Comparison of ENCODE assay signal across 11 mouse cellular contexts in genomic region chr10:26034931-26035330, GRCm38 (mm10). TPM values are rescaled to one million over a fixed set of nuclear protein-coding genes. Genes with fewer than 3 reads are reported as not detected.
A peak's percentile ranks its signal among the peaks of the same experiment; 100 is the strongest.
DNase-seq lines count a peak whose midpoint lies in the region; ATAC-seq and TF ChIP-seq lines count a peak whose summit lies in the region.
"Had no signal": no experiment of that assay in that cellular context is flagged by ENCODE, and none has a peak within 500 bp of the region (broad histone marks: within the 10 kb centered on the region; RNA-seq: fewer than 3 reads in every experiment).

No protein-coding gene starts in this region.

- 65% methylated on average over 5 of the region's 5 CpGs for WGBS in forebrain, embryonic 15.5 days
- 84% methylated on average over 5 of the region's 5 CpGs for WGBS in forebrain, embryonic 12.5 days
- WGBS in neural tube, embryonic 15.5 days = 81% methylated on average over 5 of the region's 5 CpGs

- H3K27ac ChIP-seq in forebrain, embryonic 15.5 days (replicated peaks) = no peak overlapping the region
- H3K27ac ChIP-seq in forebrain, embryonic 12.5 days = no peak overlapping the region
- peak overlapping the region; percentile 39; the same call in 1 of the 2 replicates for H3K27ac ChIP-seq in layer of hippocampus, adult 2 months
- no peak overlapping the region for H3K27ac ChIP-seq in neural tube, embryonic 15.5 days (replicated peaks)
- H3K27ac ChIP-seq: heart, adult 2 months had no signal

- no peak for TF ChIP-seq CTCF in layer of hippocampus, adult 2 months (conservative IDR thresholded peaks at IDR 0.05)

- no peaks in the 10 kb centered on the region for H3K27me3 ChIP-seq in forebrain, embryonic 15.5 days
- no peaks in the 10 kb centered on the region for H3K27me3 ChIP-seq in forebrain, embryonic 12.5 days
- no peaks in the 10 kb centered on the region for H3K27me3 ChIP-seq in neural tube, embryonic 15.5 days (replicated peaks)

- no peaks in the 10 kb centered on the region for H3K4me1 ChIP-seq in forebrain, embryonic 15.5 days
- H3K4me1 ChIP-seq in forebrain, embryonic 12.5 days = no peaks in the 10 kb centered on the region
- no peaks in the 10 kb centered on the region for H3K4me1 ChIP-seq in neural tube, embryonic 15.5 days

- H3K36me3 ChIP-seq in forebrain, embryonic 15.5 days = no peaks in the 10 kb centered on the region
- H3K36me3 ChIP-seq in forebrain, embryonic 12.5 days (replicated peaks) = no peaks in the 10 kb centered on the region
- no peaks in the 10 kb centered on the region for H3K36me3 ChIP-seq in neural tube, embryonic 15.5 days

- intact Hi-C loops in left cerebral cortex, postnatal 36 days (cut with DNase I) = no loop called here

- no peaks in the 10 kb centered on the region for H3K9me3 ChIP-seq in forebrain, embryonic 15.5 days
- no peaks in the 10 kb centered on the region for H3K9me3 ChIP-seq in forebrain, embryonic 12.5 days
- H3K9me3 ChIP-seq in neural tube, embryonic 15.5 days (replicated peaks) = no peaks in the 10 kb centered on the region

- H3K9ac ChIP-seq in forebrain, embryonic 15.5 days (replicated peaks) = no peak overlapping the region
- H3K9ac ChIP-seq in forebrain, embryonic 12.5 days = no peak overlapping the region
- no peak overlapping the region for H3K9ac ChIP-seq in neural tube, embryonic 15.5 days (replicated peaks)

- H3K4me3 ChIP-seq in forebrain, embryonic 15.5 days = no peak overlapping the region
- no peak overlapping the region for H3K4me3 ChIP-seq in forebrain, embryonic 12.5 days (replicated peaks)
- no peak overlapping the region for H3K4me3 ChIP-seq in layer of hippocampus, adult 2 months
- H3K4me3 ChIP-seq in neural tube, embryonic 15.5 days (replicated peaks) = no peak overlapping the region
- H3K4me3 ChIP-seq: heart, adult 2 months had no signal

- no peak overlapping the region for H3K4me2 ChIP-seq in forebrain, embryonic 15.5 days (replicated peaks)
- H3K4me2 ChIP-seq in forebrain, embryonic 12.5 days = no peak overlapping the region
- no peak overlapping the region for H3K4me2 ChIP-seq in neural tube, embryonic 15.5 days

- ATAC-seq in forebrain, embryonic 15.5 days (replicated peaks) = peak; percentile 71
- ATAC-seq in forebrain, embryonic 12.5 days (ENCODE audit: low FRiP score) = no peak
- ATAC-seq in neural tube, embryonic 15.5 days (ENCODE audit: low FRiP score) = no peak

- DNase-seq in brain, adult 2 months (ENCODE audit: low read depth, low spot score) = peak; percentile 88
- peak; percentile 83 to 93 for DNase-seq in layer of hippocampus, adult 2 months (ENCODE audit: low spot score in 2 of 2)
- peak; percentile 81 to 86 for DNase-seq in left cerebral cortex, postnatal 36 days (ENCODE audit: low spot score in 2 of 2)
- no peak for DNase-seq in spleen, adult 18-20 months
- no peak for DNase-seq in spleen, postnatal 36 days (ENCODE audit: low spot score in 2 of 2)
- DNase-seq: thymus, postnatal 14 days had no signal

RNA-seq across cellular contexts. Expression of gene Gm9767, which starts 43.1 kb away (rescaled TPM):
- 0.46 and 1.5 TPM in 2 replicates for polyA plus RNA-seq in forebrain, embryonic 15.5 days (2015; fragmentation: Nextera tagmentation; extraction: Ambion mirVana)
- 0.28 and 0.78 TPM in 2 replicates for polyA plus RNA-seq in forebrain, embryonic 12.5 days (2016; fragmentation: Nextera tagmentation; extraction: Ambion mirVana)
- total RNA-seq in layer of hippocampus, adult 2 months (2021) = under 1 TPM; 0.59 to 0.92 TPM
- total RNA-seq in left cerebral cortex, postnatal 36 days (2021) = 1 to 10 TPM; 1.0 to 1.1 TPM
- 1.4 and 3.0 TPM in 2 replicates for polyA plus RNA-seq in neural tube, embryonic 15.5 days (2015; fragmentation: Nextera tagmentation; extraction: Ambion mirVana)
- total RNA-seq: heart, adult 2 months had no signal
- polyA plus RNA-seq: heart, adult 2 months; large intestine, adult 2 months had no signal

RNA-seq across cellular contexts. Expression of gene Tmem200a, which starts 43.9 kb away (rescaled TPM):
- 20.4 and 22.7 TPM in 2 replicates for polyA plus RNA-seq in forebrain, embryonic 15.5 days (2015; fragmentation: Nextera tagmentation; extraction: Ambion mirVana)
- polyA plus RNA-seq in forebrain, embryonic 12.5 days (2016; fragmentation: Nextera tagmentation; extraction: Ambion mirVana) = 19.5 and 25.5 TPM in 2 replicates
- 10 to 100 TPM; 20.0 to 23.9 TPM for total RNA-seq in layer of hippocampus, adult 2 months (2021)
- total RNA-seq in left cerebral cortex, postnatal 36 days (2021) = 10 to 100 TPM; 16.4 to 19.5 TPM
- 15.5 and 20.1 TPM in 2 replicates for polyA plus RNA-seq in neural tube, embryonic 15.5 days (2015; fragmentation: Nextera tagmentation; extraction: Ambion mirVana)

Comparison
In these comparisons a context has a peak if more than half of its experiments do, and no peak if none do; other contexts are left out.
1. DNase-seq: peak in brain, adult 2 months (single experiment), layer of hippocampus, adult 2 months (2 of 2) and left cerebral cortex, postnatal 36 days (2 of 2); none in spleen, adult 18-20 months (0 of 2) and spleen, postnatal 36 days (0 of 2).